Mouse (Mus musculus) embryo, embryonic 10.5 days (tissue): ENCODE measurements at regions not wholly inside any gene's neighbourhood (a gene's known extent, or its start where the extent isn't known, plus 50 kb on each side); places are given as distances from the start of the nearest gene placed in this dataset.

ENCODE experiments used
- DNase-seq: peaks from one replicate; pipeline ENCODE4 v3.0.0-alpha.2; 2015; ENCODE audit warnings: low spot score

- no peak for DNase-seq
These were observed 130.7 kb downstream of the Cep170 start for GRCm38 (mm10) chr1:176683146-176683545.

GRCm38 (mm10) chr1:176681971-176682370 is 131.9 kb downstream of the Cep170 start:
- DNase-seq, result no peak

- no peak for DNase-seq
These were observed 138.7 kb downstream of the Cep170 start for GRCm38 (mm10) chr1:176675184-176675583.

- no peak for DNase-seq
These were observed 142.8 kb downstream of the Cep170 start for GRCm38 (mm10) chr1:176671081-176671480.

GRCm38 (mm10) chr1:176667552-176668306 is 146.1 kb downstream of the Cep170 start:
- DNase-seq, result no peak

GRCm38 (mm10) chr1:176660286-176660685 is 153.6 kb downstream of the Cep170 start:
- no peak for DNase-seq

- DNase-seq, result peak; percentile 22
These were observed 155.2 kb downstream of the Cep170 start for GRCm38 (mm10) chr1:176658639-176659038.

- DNase-seq, result no peak
These were observed 158.2 kb downstream of the Cep170 start for GRCm38 (mm10) chr1:176655487-176656333.

- DNase-seq, result peak; percentile 17
These were observed 169.6 kb downstream of the Cep170 start for GRCm38 (mm10) chr1:176644248-176644647.

- no peak for DNase-seq
These were observed 190.7 kb downstream of the Cep170 start for GRCm38 (mm10) chr1:176623171-176623570.

GRCm38 (mm10) chr1:176622213-176622612 is 191.7 kb downstream of the Cep170 start:
- DNase-seq, result no peak

GRCm38 (mm10) chr1:176621285-176621684 is 192.6 kb downstream of the Cep170 start:
- DNase-seq, result no peak

GRCm38 (mm10) chr1:176618896-176619295 is 195.0 kb downstream of the Cep170 start:
- DNase-seq, result no peak

GRCm38 (mm10) chr1:176615673-176616072 is 198.2 kb downstream of the Cep170 start:
- no peak for DNase-seq

GRCm38 (mm10) chr1:176594312-176594711 is 219.6 kb downstream of the Cep170 start:
- no peak for DNase-seq

- no peak for DNase-seq
These were observed 225.7 kb downstream of the Cep170 start for GRCm38 (mm10) chr1:176588144-176588543.

- no peak for DNase-seq
These were observed 240.2 kb downstream of the Cep170 start for GRCm38 (mm10) chr1:176573703-176574102.

GRCm38 (mm10) chr1:176558457-176559415 is 255.1 kb downstream of the Cep170 start:
- no peak for DNase-seq

GRCm38 (mm10) chr1:176534417-176534816 is 259.3 kb upstream of the Pld5 start:
- DNase-seq, result no peak

- DNase-seq, result no peak
These were observed 253.9 kb upstream of the Pld5 start for GRCm38 (mm10) chr1:176529037-176529436.

- DNase-seq, result no peak
These were observed 236.4 kb upstream of the Pld5 start for GRCm38 (mm10) chr1:176511467-176511866.

- DNase-seq, result no peak
These were observed 230.3 kb upstream of the Pld5 start for GRCm38 (mm10) chr1:176505441-176505840.
